Mouse (Mus musculus) stomach, embryonic 14.5 days (tissue): Measurements from ENCODE around the gene Agps. TPM values are rescaled to one million over a fixed set of nuclear protein-coding genes. Genes with fewer than 3 reads are reported as not detected.

Experiments
- ATAC-seq: fragments of 200-750 bp; cut with Nextera tagmentation; 2 replicates; pipeline ENCODE4 v1.8.0; 2017; ENCODE audit warnings: low read depth, moderate TSS enrichment; ENCODE audit not compliant: insufficient number of reproducible peaks, insufficient read depth, low FRiP score
- H3K27ac ChIP-seq: fragments of 300-500 bp; sonication (generic); 2 replicates; pipeline ENCODE4 v1.5.1; 2014; ENCODE audit warnings: mild to moderate bottlenecking, low read length, moderate library complexity, mixed read lengths
- H3K27me3 ChIP-seq: fragments of 300-500 bp; sonication (generic); 2 replicates; pipeline ENCODE4 v1.6.1; 2014; ENCODE audit warnings: low read length, control low read depth, mixed read lengths; ENCODE audit not compliant: control insufficient read depth, insufficient read depth
- H3K36me3 ChIP-seq: fragments of 300-500 bp; sonication (generic); 2 replicates; pipeline ENCODE4 v1.6.1; 2014; ENCODE audit warnings: mild to moderate bottlenecking, control low read depth, low read length, moderate library complexity, mixed read lengths; ENCODE audit not compliant: control insufficient read depth, insufficient read depth
- H3K4me1 ChIP-seq: fragments of 300-500 bp; sonication (generic); 2 replicates; pipeline ENCODE4 v1.6.1; 2014; ENCODE audit warnings: low read length, control low read depth, mixed read lengths; ENCODE audit not compliant: control insufficient read depth, insufficient read depth
- H3K4me2 ChIP-seq: fragments of 300-500 bp; sonication (generic); replicated peaks from 2 replicates; pipeline ENCODE4 v1.6.1; 2014; ENCODE audit warnings: low read depth, low read length, control low read depth
- H3K4me3 ChIP-seq: fragments of 300-500 bp; sonication (generic); 2 replicates; pipeline ENCODE4 v1.5.1; 2014; ENCODE audit warnings: low read depth, low read length, control low read depth
- H3K9ac ChIP-seq: fragments of 300-500 bp; sonication (generic); replicated peaks from 2 replicates; pipeline ENCODE4 v1.6.1; 2014; ENCODE audit warnings: low read depth, mild to moderate bottlenecking, control low read depth, low read length, moderate library complexity, mixed read lengths
- H3K9me3 ChIP-seq: fragments of 300-500 bp; sonication (generic); 2 replicates; pipeline ENCODE4 v1.6.1; 2016; ENCODE audit warnings: low read depth, low read length, control low read depth; ENCODE audit not compliant: control insufficient read depth
- WGBS: fragments of 180-500 bp; shearing (Covaris S2); extraction: QIAGEN DNeasy Blood & Tissue Kit; methylation state at CpG from one replicate; pipeline ENCODE4 v1.1.7; 2014; 5-methylcytosine and 5-hydroxymethylcytosine counted together
- polyA plus RNA-seq: library from polyadenylated mRNA; unstranded; fragments of >200 nt; fragmentation: Nextera tagmentation; extraction: Ambion mirVana; gene quantifications from 2 replicates; pipeline ENCODE4 v1.2.1, GENCODE M21; 2014

The Agps gene
- polyA plus RNA-seq, 1 experiment from 2014 or later, result 46.4 TPM

DNA sequence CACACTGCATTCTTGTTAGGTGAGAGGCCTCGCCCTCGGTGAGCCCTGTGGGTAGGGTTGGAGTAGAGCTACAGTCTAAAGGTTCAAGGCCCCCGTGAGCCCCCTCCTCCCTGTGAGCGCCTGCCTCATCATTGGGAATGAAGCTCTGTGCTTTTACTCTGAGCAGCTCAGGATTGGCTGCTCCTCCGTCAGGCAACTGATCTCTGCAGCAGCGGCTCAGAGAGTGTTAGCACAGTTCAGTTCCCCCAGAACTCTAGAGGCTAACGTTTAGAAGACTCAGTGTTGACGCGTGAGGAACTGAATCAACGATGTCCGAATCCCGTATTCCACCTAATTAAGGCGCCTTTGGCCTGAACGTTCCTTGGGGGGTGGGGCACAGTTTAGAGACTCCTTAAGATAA, 123.7 kb downstream of the Agps start:
- H3K4me3 ChIP-seq, result no peak overlapping the region
- WGBS, result 42% methylated on average over 14 of the region's 14 CpGs
- H3K27ac ChIP-seq, result no peak overlapping the region
- no peaks in the 10 kb centered on the region for H3K27me3 ChIP-seq
- H3K4me2 ChIP-seq, result peak overlapping the region; percentile 10; the same call in 1 of the 2 replicates
- no peak for ATAC-seq
- peaks cover 17% of the 10 kb centered on the region for H3K4me1 ChIP-seq
- no peaks in the 10 kb centered on the region for H3K36me3 ChIP-seq
- no peak overlapping the region for H3K9ac ChIP-seq
- H3K9me3 ChIP-seq, result no peaks in the 10 kb centered on the region

- no peak overlapping the region for H3K4me3 ChIP-seq
- peaks cover 19% of the 10 kb centered on the region for H3K4me1 ChIP-seq
- 28% methylated on average over 18 of the region's 18 CpGs for WGBS
- H3K27me3 ChIP-seq, result no peaks in the 10 kb centered on the region
- peak overlapping the region; percentile 68 for H3K27ac ChIP-seq
- H3K9me3 ChIP-seq, result no peaks in the 10 kb centered on the region
- ATAC-seq, result no peak
- H3K4me2 ChIP-seq, result peak overlapping the region; percentile 13; the same call in 1 of the 2 replicates
- H3K9ac ChIP-seq, result no peak overlapping the region
- H3K36me3 ChIP-seq, result no peaks in the 10 kb centered on the region
Measured at GRCm38 (mm10) chr2:75959183-75959849, 127.3 kb downstream of the Agps start.

DNA sequence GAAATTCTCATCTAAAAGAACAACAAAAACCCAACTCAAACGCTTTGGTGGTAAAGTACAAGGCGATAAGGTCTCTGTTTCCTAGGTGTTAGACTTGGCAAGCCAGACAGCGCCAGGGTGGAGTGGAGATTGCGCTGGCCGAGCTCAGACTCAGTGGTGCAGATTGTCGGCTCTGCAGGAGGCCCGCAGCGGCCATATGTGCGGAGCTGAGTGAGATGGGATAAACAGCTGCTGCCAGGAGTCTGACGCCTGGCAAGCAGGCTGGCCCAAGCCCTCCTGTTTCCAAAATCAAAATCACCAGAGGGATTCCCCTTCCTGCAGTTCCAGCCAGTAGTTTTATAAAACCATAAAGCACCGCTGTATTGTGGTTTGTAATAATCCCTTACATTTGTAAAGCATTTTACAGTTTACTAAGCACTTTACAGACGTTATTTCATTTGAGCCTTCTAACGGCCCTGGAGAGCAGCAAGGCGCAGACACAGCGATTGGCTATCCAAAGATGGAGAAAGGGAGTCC, 127.9 kb downstream of the Agps start:
- ATAC-seq, result no peak

DNA sequence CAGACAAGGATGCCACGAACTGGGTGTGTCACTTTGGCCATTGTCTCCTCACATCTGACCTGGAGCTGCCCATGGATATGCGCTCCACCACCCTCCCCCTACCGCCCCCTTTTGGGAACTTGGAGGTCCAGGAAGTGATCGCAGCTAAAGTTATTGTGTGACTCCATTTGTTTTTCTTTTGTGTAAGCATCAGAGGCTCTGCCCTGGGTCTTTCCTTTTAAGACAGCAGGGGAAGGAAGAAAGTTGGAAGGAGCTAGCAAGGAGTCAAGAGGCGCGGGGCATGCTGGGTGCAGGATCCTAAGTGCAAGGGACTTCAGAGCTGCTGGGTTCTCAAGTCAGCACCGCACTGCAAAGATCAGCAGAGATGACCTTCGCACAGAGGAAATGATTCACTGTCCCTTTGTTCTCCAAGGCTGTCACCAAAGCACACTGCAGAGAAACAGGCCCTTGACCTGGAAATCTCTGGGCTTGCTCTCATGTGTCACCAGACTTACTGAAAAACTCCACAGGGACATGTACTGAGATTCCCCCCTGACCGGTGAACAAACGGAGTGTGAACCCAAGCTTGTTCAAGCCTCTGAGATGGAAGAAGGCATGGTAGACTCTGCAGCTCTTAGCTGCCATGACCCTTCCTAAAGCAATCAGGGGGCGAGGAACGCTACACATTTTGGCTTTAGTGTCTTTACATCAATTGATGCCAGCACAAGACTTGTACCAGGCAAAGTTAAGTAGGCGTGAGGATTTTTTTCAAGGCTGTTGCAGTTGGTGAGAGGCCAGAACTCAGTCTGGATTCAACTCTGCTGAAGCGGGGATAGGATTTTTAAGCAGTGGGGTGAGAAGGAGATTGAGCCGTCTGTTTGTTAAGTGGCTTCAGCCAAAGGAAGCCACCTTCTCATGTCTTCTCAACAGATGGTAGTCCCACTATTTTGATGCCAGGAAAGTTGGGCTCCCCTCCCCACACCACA, 128.7 kb downstream of the Agps start:
- H3K4me1 ChIP-seq, result peaks cover 17% of the 10 kb centered on the region
- no peaks in the 10 kb centered on the region for H3K9me3 ChIP-seq
- H3K4me2 ChIP-seq, result peak overlapping the region; percentile 13; the same call in 1 of the 2 replicates
- no peaks in the 10 kb centered on the region for H3K27me3 ChIP-seq
- H3K4me3 ChIP-seq, result no peak overlapping the region
- H3K27ac ChIP-seq, result peak overlapping the region; percentile 68; the same call in 1 of the 2 replicates
- 54% methylated on average over 15 of the region's 15 CpGs for WGBS
- H3K36me3 ChIP-seq, result no peaks in the 10 kb centered on the region
- no peak for ATAC-seq
- no peak overlapping the region for H3K9ac ChIP-seq

More for the DNA sequence above, 127.9 kb downstream of the Agps start:
- Histone ChIP-seq H3K4me3 (no peak overlapping the region), H3K4me1 (peaks cover 19% of the 10 kb centered on the region), H3K9me3 (no peaks in the 10 kb centered on the region), H3K36me3 (no peaks in the 10 kb centered on the region), H3K4me2 (peak overlapping the region; percentile 13; the same call in 1 of the 2 replicates), H3K27me3 (no peaks in the 10 kb centered on the region), H3K9ac (no peak overlapping the region), H3K27ac (peak overlapping the region; percentile 68)
- 15% methylated on average over 15 of the region's 15 CpGs for WGBS

DNA sequence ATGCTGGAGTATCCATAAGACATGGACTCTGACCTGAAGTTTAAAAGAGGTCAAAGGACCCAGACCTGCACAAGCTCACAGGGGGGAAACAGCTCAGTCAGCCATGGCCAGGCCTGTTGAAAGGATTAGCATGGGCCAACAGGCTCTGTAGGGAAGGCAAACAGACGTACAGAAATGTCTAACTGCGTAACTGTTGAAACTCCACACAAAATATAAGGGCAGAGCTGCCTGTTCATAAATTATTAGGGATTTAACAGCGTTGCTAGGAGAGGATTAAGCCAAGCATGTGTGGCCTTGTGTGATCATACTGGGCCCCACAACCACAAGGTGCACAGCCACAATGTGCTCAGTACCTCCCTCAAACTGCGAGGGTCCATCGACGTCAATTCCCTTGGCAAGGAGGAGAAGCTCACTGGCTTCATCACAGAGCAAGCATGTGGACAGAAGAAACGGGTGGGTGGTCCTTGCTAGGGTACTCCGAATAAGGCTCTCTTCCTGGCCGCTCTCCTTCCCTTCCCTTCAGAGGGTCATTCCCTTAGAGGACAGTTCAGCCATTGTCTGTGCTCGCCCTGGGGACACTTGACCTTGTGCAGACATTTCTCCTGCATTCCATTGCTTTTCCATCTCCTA, 131.3 kb downstream of the Agps start:
- Histone ChIP-seq H3K9me3 (no peaks in the 10 kb centered on the region), H3K4me3 (no peak overlapping the region), H3K27ac (no peak overlapping the region), H3K36me3 (no peaks in the 10 kb centered on the region), H3K9ac (no peak overlapping the region), H3K4me1 (peaks cover 16% of the 10 kb centered on the region), H3K27me3 (no peaks in the 10 kb centered on the region), H3K4me2 (no peak overlapping the region)
- 66% methylated on average over 10 of the region's 10 CpGs for WGBS
- ATAC-seq, result no peak

GRCm38 (mm10) chr2:75964051-75964450, 132.1 kb downstream of the Agps start:
- Histone ChIP-seq H3K9me3 (no peaks in the 10 kb centered on the region), H3K36me3 (no peaks in the 10 kb centered on the region), H3K4me3 (no peak overlapping the region), H3K27me3 (no peaks in the 10 kb centered on the region), H3K4me2 (0 out of 2 replicates have a peak overlapping the region, but pooled peaks have one; percentile 37), H3K9ac (no peak overlapping the region), H3K4me1 (peaks cover 16% of the 10 kb centered on the region), H3K27ac (no peak overlapping the region)
- no peak for ATAC-seq
- 62% methylated on average over 5 of the region's 5 CpGs for WGBS

- Histone ChIP-seq H3K9ac (no peak overlapping the region), H3K4me3 (no peak overlapping the region), H3K27me3 (no peaks in the 10 kb centered on the region), H3K36me3 (no peaks in the 10 kb centered on the region), H3K4me1 (peaks cover 14% of the 10 kb centered on the region), H3K27ac (no peak overlapping the region), H3K9me3 (no peaks in the 10 kb centered on the region), H3K4me2 (peak overlapping the region; percentile 37)
- 11% methylated on average over 14 of the region's 14 CpGs for WGBS
- ATAC-seq, result no peak
Measured at GRCm38 (mm10) chr2:75964512-75964911, 132.5 kb downstream of the Agps start.

DNA sequence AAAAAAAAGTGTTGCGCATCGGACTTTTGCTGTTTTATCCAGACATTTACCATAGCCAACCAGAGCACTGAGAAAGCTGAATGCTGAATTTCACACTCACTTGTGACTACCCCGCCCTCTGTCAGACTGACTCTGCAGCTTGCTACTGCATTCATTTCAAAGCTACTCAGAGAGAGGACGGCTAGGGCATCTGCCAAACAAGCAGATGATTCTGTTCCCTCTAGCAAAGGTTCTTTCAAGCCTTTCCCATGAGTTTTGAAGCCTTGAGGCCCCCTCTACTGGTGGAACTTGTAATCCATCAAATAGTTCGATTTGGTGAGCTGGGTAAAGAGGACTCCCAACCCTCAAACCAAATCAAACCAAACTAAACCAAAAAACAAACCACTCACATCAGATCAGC, 133.0 kb downstream of the Agps start:
- 24% methylated on average over 5 of the region's 5 CpGs for WGBS
- Histone ChIP-seq H3K4me3 (no peak overlapping the region), H3K9me3 (no peaks in the 10 kb centered on the region), H3K9ac (no peak overlapping the region), H3K4me1 (peaks cover 10% of the 10 kb centered on the region), H3K36me3 (no peaks in the 10 kb centered on the region), H3K27ac (no peak overlapping the region), H3K4me2 (peak overlapping the region; percentile 37), H3K27me3 (no peaks in the 10 kb centered on the region)
- no peak for ATAC-seq
